Mouse (Mus musculus) thymus, adult 2 months (tissue): ENCODE results near the gene Gpx7. TPM values are rescaled to one million over a fixed set of nuclear protein-coding genes. Genes with fewer than 3 reads are reported as not detected.

Experiments
- DNase-seq: peaks from one replicate; pipeline ENCODE4 v3.0.0; 2021
- H3K27ac ChIP-seq: fragments of 200-500 bp; 2 replicates; pipeline ENCODE4 v1.5.1; 2012; ENCODE audit warnings: low read length, control low read depth; ENCODE audit not compliant: control insufficient read depth, insufficient read depth
- H3K27me3 ChIP-seq: fragments of 200-500 bp; 2 replicates; pipeline ENCODE4 v1.6.1; 2012; ENCODE audit warnings: mild to moderate bottlenecking, low read length, moderate library complexity, mixed read lengths; ENCODE audit not compliant: control insufficient read depth, insufficient read depth
- H3K36me3 ChIP-seq: fragments of 200-500 bp; 2 replicates; pipeline ENCODE4 v1.6.1; 2012; ENCODE audit warnings: mild to moderate bottlenecking, low read length, moderate library complexity; ENCODE audit not compliant: control insufficient read depth, insufficient read depth
- H3K4me1 ChIP-seq: fragments of 200-500 bp; replicated peaks from 2 replicates; pipeline ENCODE4 v1.6.1; 2012; ENCODE audit warnings: low read length; ENCODE audit not compliant: control insufficient read depth, insufficient read depth
- H3K4me3 ChIP-seq: fragments of 200-500 bp; 2 replicates; pipeline ENCODE4 v1.5.1; 2012; ENCODE audit warnings: mild to moderate bottlenecking, low read length, control low read depth, moderate library complexity; ENCODE audit not compliant: control insufficient read depth, insufficient read depth
- CTCF ChIP-seq: fragments of 200-500 bp; IDR thresholded peaks from 2 replicates; pipeline ENCODE4 v1.5.1; 2012; ENCODE audit warnings: mild to moderate bottlenecking, control low read depth, low read length, moderate library complexity, borderline replicate concordance; ENCODE audit not compliant: control insufficient read depth, poor library complexity, insufficient read depth; ENCODE audit errors: extremely low read depth
- POLR2A ChIP-seq: fragments of 200-500 bp; IDR thresholded peaks from 2 replicates; pipeline ENCODE4 v1.6.1; 2012; ENCODE audit warnings: mild to moderate bottlenecking, low read length, control low read depth, moderate library complexity; ENCODE audit not compliant: control insufficient read depth, poor library complexity, insufficient read depth; ENCODE audit errors: extremely low read depth
- WGBS: fragments of 180-500 bp; shearing (Covaris S2); methylation state at CpG from one replicate; pipeline ENCODE4 v1.1.7; 2018; 5-methylcytosine and 5-hydroxymethylcytosine counted together
- polyA plus RNA-seq: library from polyadenylated mRNA; depleted of rRNA; stranded (reverse); fragments of >200 nt; gene quantifications from 2 replicates; pipeline ENCODE4 v1.2.3, GENCODE M21; 2012

Gpx7 gene
- polyA plus RNA-seq, 1 experiment, result 4.7 TPM

DNA sequence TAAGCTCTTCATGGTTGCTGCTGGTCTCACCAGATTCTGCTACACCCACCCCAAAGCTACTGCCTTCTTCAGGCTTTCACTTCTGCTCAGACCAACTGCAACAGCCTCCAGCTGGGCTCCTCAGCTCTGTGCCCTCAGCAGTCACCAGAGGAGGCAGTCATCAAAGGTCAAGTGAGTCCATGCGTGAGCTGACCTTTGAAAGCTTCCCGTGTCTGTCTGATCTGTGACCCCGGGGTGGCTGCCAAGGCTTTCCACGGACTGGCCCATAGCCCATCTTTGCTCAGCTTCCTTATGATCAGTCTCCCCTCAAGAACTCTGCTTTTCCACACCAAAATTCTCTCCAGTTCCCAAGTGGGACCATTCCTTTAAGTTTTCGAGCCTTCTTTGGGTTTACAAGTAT is 37.5 kb downstream of the Gpx7 start:
- Histone ChIP-seq H3K4me1 (no peaks in the 10 kb centered on the region), H3K36me3 (no peaks in the 10 kb centered on the region), H3K4me3 (no peak overlapping the region), H3K27ac (no peak overlapping the region), H3K27me3 (no peaks in the 10 kb centered on the region)
- no peak for TF ChIP-seq POLR2A
- no peak for TF ChIP-seq CTCF
- no peak for DNase-seq
- 67% methylated on average over 5 of the region's 5 CpGs for WGBS

GRCm38 (mm10) chr4:108364111-108364476 is 42.7 kb downstream of the Gpx7 start:
- no peak for DNase-seq
- no peak for TF ChIP-seq POLR2A
- no peak for TF ChIP-seq CTCF
- peaks cover 6% of the 10 kb centered on the region for H3K4me1 ChIP-seq
- H3K4me3 ChIP-seq, result no peak overlapping the region
- 87% methylated on average over 5 of the region's 5 CpGs for WGBS
- no peak overlapping the region for H3K27ac ChIP-seq
- no peaks in the 10 kb centered on the region for H3K36me3 ChIP-seq
- H3K27me3 ChIP-seq, result no peaks in the 10 kb centered on the region

DNA sequence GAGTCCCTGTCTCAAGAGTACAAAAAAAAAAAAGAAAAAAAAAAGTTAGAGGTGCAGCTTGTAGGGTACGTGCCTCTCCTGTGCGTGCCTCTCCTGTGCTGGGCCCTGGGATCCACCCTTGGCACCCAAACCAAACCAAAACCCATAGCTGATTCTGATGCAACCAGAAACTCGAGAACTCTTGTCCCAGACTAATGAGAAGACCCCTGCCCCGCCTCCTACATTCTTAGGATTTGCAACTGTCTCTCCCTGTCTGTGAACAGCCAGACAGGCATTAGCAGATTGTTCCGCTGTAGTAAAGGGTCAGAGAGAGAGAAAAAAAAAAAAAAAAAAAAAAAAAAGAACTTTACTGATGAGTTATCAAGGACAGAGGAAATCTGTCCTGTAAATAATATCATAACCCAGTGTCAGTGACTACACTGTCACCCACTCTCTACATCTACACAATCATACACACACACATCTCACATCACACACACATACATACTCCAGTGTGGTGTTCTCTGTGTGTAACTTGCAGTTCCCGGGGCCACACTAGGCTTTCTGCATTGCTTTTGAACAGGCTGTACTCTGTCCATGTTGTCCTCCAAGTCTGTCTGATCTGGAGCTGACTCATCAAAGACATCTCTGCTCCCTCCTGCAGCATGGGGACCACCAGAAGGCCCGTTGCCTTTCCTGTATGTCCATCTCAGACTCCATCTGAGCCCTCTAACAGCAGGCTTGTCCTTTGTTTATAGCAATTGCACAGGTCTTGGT is 43.2 kb downstream of the Gpx7 start:
- 84% methylated on average over 7 of the region's 7 CpGs for WGBS
- no peak overlapping the region for H3K27ac ChIP-seq
- TF ChIP-seq CTCF (no peak), POLR2A (no peak)

GRCm38 (mm10) chr4:108362321-108363261 is 44.2 kb downstream of the Gpx7 start:
- no peaks in the 10 kb centered on the region for H3K36me3 ChIP-seq
- no peak for DNase-seq
- no peak for TF ChIP-seq CTCF
- 85% methylated on average over 18 of the region's 18 CpGs for WGBS
- peaks cover 6% of the 10 kb centered on the region for H3K4me1 ChIP-seq
- no peak overlapping the region for H3K4me3 ChIP-seq
- H3K27ac ChIP-seq, result no peak overlapping the region
- no peaks in the 10 kb centered on the region for H3K27me3 ChIP-seq

More for the DNA sequence above, 43.2 kb downstream of the Gpx7 start:
- Histone ChIP-seq H3K27me3 (no peaks in the 10 kb centered on the region), H3K36me3 (no peaks in the 10 kb centered on the region), H3K4me1 (peaks cover 6% of the 10 kb centered on the region), H3K4me3 (no peak overlapping the region)
- DNase-seq, result no peak

GRCm38 (mm10) chr4:108360136-108361055 is 46.4 kb downstream of the Gpx7 start:
- WGBS, result 23% methylated on average over 28 of the region's 28 CpGs
- no peak overlapping the region for H3K27ac ChIP-seq
- no peak for TF ChIP-seq POLR2A
- TF ChIP-seq CTCF, result no peak

DNA sequence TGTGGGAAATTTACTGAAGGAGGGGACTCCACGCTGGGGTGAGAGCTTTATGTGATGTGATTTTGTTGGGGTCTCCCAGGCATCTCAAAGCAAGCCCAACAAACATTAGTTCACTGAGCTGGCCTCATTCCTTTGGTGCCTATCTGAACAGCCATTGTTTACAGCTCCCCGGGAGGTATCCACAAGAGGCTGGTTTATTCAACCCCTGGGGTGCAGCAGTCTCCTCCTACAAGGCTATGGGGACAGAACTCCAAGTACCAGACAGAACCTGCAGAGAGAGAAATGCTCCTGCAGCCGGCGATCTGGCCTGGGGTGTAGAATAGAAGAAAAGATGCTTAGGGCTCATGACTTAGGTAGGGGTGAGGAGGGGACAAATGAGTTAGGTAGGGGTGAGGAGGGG is 48.3 kb downstream of the Gpx7 start:
- Histone ChIP-seq H3K27me3 (no peaks in the 10 kb centered on the region; the same call in 1 of the 2 replicates), H3K27ac (no peak overlapping the region)

More at GRCm38 (mm10) chr4:108360136-108361055, 46.4 kb downstream of the Gpx7 start:
- Histone ChIP-seq H3K27me3 (no peaks in the 10 kb centered on the region), H3K36me3 (no peaks in the 10 kb centered on the region), H3K4me3 (peak overlapping the region; percentile 2; the same call in 1 of the 2 replicates), H3K4me1 (peaks cover 6% of the 10 kb centered on the region)
- DNase-seq, result peak; percentile 36

More for the DNA sequence above, 48.3 kb downstream of the Gpx7 start:
- no peak overlapping the region for H3K4me3 ChIP-seq
- peaks cover 6% of the 10 kb centered on the region for H3K4me1 ChIP-seq
- no peaks in the 10 kb centered on the region for H3K36me3 ChIP-seq
- DNase-seq, result no peak
- no peak for TF ChIP-seq CTCF
- TF ChIP-seq POLR2A, result no peak
- 95% methylated on average over 4 of the region's 4 CpGs for WGBS
